Mouse (Mus musculus) retina, postnatal 1 day (tissue): Measurements from ENCODE around the gene Defb47.

Experiments used
- DNase-seq: peaks from one replicate; pipeline ENCODE4 v3.0.0-alpha.2; 2012

Gene Defb47

GRCm38 (mm10) chr14:62997777-62998176 lies at the start of gene Defb47:
Gene Defb47 (plus strand): TSS chr14:62998077.
- no peak for DNase-seq

GRCm38 (mm10) chr14:62956091-62956490 lies 41.8 kb upstream of the Defb47 start:
- DNase-seq: no peak

- DNase-seq: no peak
These were observed 34.2 kb upstream of the Defb47 start for GRCm38 (mm10) chr14:62963632-62964031.

- peak; percentile 20 for DNase-seq
These were observed 32.5 kb upstream of the Defb47 start for GRCm38 (mm10) chr14:62965342-62965741.

GRCm38 (mm10) chr14:62965811-62966520 lies 31.9 kb upstream of the Defb47 start:
- DNase-seq: peak; percentile 69

GRCm38 (mm10) chr14:62975046-62975445 lies 22.8 kb upstream of the Defb47 start:
- DNase-seq: peak; percentile 73

GRCm38 (mm10) chr14:62979815-62980214 lies 18.1 kb upstream of the Defb47 start:
- no peak for DNase-seq

GRCm38 (mm10) chr14:62984410-62984809 lies 13.5 kb upstream of the Defb47 start, which contains the start of gene Defb48:
Gene Defb48 (minus strand): TSS chr14:62984510.
- DNase-seq: no peak

GRCm38 (mm10) chr14:62991271-62991670 lies 6.6 kb upstream of the Defb47 start:
- DNase-seq: no peak

GRCm38 (mm10) chr14:62991849-62992510 lies 5.9 kb upstream of the Defb47 start:
- DNase-seq: peak; percentile 43

- no peak for DNase-seq
These were observed 1.1 kb downstream of the Defb47 start for GRCm38 (mm10) chr14:62998977-62999376.

GRCm38 (mm10) chr14:63002588-63002987 lies 4.7 kb downstream of the Defb47 start:
- DNase-seq: no peak

GRCm38 (mm10) chr14:63011471-63011870 lies 13.6 kb downstream of the Defb47 start, which contains the start of gene Defb43:
Gene Defb43 (plus strand): TSS chr14:63011771.
- no peak for DNase-seq

GRCm38 (mm10) chr14:63013082-63013481 lies 15.2 kb downstream of the Defb47 start:
- no peak for DNase-seq

- DNase-seq: no peak
These were observed 16.8 kb downstream of the Defb47 start for GRCm38 (mm10) chr14:63014667-63015066.

GRCm38 (mm10) chr14:63020524-63021156 lies 22.8 kb downstream of the Defb47 start:
- DNase-seq: no peak

GRCm38 (mm10) chr14:63046691-63047090 lies 48.8 kb downstream of the Defb47 start, which contains the start of gene Defb42:
Gene Defb42 (plus strand): TSS chr14:63046991.
- no peak for DNase-seq

- DNase-seq: peak; percentile 29
These were observed 52.1 kb downstream of the Defb47 start, which contains the start of gene Defb30 for GRCm38 (mm10) chr14:63049910-63050370. Gene Defb30 (minus strand): TSS chr14:63049960.
